Mouse (Mus musculus) urinary bladder, postnatal 4 days (tissue): ENCODE data around the gene Hoxb7.

Experiments used
- DNase-seq, 2 experiments: peaks; one replicate each; pipeline ENCODE4 v3.0.0; 2021 to 2022; ENCODE audit warnings: low spot score in 2 of 2

Gene Hoxb7

GRCm38 (mm10) chr11:96333241-96334001 lies 47.0 kb downstream of the Hoxb7 start:
- DNase-seq = no peak

- DNase-seq = no peak
These were observed 47.6 kb downstream of the Hoxb7 start for GRCm38 (mm10) chr11:96334002-96334364.

- no peak for DNase-seq
These were observed 48.6 kb downstream of the Hoxb7 start for GRCm38 (mm10) chr11:96334998-96335397.

GRCm38 (mm10) chr11:96336597-96336996 lies 50.2 kb downstream of the Hoxb7 start:
- no peak for DNase-seq

GRCm38 (mm10) chr11:96337026-96337425 lies 50.6 kb downstream of the Hoxb7 start:
- DNase-seq = no peak

GRCm38 (mm10) chr11:96338957-96339855 lies 52.8 kb downstream of the Hoxb7 start:
- DNase-seq = no peak
